Mouse (Mus musculus) layer of hippocampus, postnatal 10 days (tissue): ENCODE results near the gene Mcrs1. TPM values are rescaled to one million over a fixed set of nuclear protein-coding genes. Genes with fewer than 3 reads are reported as not detected.
"Not testable (repeated sequence)": the region's sequence is repeated elsewhere in the genome, so short reads cannot be mapped to it uniquely, and the experiment has no call there.

Experiments
- DNase-seq, 2 experiments: peaks; one replicate each; pipeline ENCODE4 v3.0.0; 2021; ENCODE audit warnings: low spot score in 2 of 2
- long read RNA-seq: library from polyadenylated mRNA; stranded (forward); transcript quantifications from one replicate; pipeline ENCODE4 v2.0.0, GENCODE M21; 2023
- total RNA-seq, 2 experiments: library from RNA; stranded (reverse); gene quantifications; 2 replicates each; pipeline ENCODE4 v1.2.3; 2021

Gene Mcrs1
- total RNA-seq: 100 to 1,000 TPM in 1 of 2 experiments, 10 to 100 TPM in 1; 96.8 to 100 TPM
- long read RNA-seq, transcript Mcrs1-201 (15 exons, 1,916 nt): major isoform, 199 of 239 reads
- long read RNA-seq, partial matches to known transcripts: 8 of 239 reads
- long read RNA-seq, other reads (novel, unspliced or antisense): 25 of 239 reads

DNA sequence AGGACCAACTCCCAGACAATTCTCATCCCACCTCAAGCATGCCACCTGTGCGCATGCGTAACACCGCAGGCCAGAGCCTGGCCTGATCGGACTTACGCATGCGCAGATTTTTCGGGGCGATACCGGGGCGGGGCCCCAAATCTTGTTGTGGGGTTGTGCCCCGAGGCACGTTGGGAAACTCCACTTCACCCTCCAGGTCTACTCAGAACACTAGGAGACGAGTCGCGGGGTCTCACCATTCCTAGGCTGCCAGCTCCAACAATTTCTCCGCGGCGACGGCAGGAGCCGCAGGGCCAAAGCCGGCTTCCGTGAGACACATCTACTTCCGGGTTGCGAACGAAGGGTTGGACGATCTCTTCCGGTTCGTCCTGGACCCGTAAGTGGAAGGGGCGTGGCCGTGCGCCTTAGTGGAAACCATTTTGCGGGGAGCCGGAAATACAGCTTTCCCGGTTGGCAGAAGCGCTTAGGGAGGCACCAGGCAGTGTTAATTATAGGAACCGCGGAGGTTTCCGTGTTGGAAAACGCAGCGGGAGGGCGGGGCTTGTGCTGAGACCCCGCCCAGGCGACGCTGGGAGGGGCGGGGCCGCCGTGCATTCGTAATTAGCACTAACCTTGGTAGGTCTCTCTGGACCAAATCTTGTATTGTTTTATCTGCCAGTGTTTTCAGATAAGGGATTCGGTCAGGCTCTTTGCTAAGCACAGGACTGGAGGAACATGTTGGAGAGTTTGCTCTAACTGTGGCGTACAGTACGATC lies at the start of gene Mcrs1:
Gene Mcrs1 (minus strand): TSS at position 336 of the 755 bp plus-strand sequence.
- peak; percentile 97 to 98 for DNase-seq

DNA sequence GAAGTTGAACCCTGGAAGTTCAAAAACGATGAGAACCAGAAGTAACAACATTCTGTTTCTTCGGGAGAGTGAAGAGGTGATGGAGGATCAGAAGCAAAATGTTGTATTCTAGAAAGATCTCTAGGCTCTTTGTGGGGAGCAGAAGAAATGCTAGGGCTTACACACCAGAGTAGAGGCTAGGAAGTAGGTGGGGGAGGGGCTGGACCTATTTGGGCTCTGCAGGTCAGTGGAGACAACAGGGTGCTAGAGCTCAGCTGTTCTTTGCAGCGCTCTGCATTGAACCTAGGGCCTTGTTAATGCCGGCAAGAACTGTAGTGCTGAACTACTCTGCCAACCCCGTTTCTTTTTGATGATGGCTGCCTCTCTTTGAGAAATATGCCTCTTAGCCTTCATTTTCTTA lies 44.5 kb upstream of the Mcrs1 start:
- no peak for DNase-seq

DNA sequence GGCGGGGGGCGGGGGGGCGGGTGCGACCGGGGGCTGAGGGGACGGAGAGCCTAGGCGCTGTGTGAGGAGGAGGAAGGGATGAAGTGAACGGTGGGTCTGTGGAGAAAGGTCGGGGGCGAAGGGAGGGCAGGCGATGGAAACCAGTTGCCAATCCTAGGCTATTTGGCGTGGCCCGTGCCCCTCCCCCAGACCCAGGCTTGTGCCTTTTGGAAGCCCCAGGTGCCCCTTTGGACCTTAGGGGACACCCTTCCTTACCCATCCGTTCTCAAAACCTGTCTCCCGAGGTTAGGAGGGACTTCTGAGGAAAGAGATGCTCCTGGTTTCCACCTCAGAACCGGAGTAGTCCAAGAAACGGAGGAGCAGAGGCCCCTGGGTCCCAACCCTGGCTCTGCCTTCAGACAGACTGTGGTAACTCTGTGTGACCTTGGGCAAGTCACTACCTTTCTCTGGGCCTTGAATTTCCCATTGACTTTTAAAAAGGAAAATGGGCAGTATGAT lies 43.8 kb upstream of the Mcrs1 start, which contains the start of gene Fam186b:
Gene Fam186b (minus strand): TSS at position 405 of the 498 bp plus-strand sequence.
- peak; percentile 54 to 64 for DNase-seq

DNA sequence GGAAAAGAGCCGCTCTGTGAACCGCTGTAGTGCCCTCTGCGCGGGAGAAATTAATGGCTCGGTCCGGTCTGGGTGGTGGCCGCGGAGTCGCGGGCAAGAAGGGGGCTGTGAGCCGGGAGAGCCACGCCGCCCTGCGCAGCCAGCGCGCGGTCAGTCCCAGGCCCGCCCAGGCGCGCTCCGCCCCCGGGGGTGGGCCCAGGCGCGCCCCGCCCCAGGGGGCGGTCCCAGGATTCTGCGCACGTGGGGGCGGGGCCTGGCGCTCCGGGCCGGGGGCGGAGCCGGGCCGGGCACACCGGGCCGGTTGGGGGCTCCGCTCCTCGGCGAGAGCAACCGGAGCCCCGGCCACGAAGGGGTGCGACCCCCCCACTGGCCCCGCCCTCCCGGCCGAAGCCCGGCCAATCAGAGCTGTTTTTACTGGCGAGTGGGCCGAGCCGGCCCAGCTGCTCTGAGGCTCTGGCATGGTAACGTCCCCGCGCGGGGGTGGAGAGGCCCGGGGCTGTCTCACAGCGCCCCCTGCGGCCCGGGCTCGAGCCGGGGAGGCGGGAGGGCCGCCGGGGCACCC lies 43.1 kb upstream of the Mcrs1 start, which contains the start of gene Prpf40b:
Gene Prpf40b (plus strand): TSS at position 275 of the 562 bp plus-strand sequence.
- peak; percentile 96 to 97 for DNase-seq

DNA sequence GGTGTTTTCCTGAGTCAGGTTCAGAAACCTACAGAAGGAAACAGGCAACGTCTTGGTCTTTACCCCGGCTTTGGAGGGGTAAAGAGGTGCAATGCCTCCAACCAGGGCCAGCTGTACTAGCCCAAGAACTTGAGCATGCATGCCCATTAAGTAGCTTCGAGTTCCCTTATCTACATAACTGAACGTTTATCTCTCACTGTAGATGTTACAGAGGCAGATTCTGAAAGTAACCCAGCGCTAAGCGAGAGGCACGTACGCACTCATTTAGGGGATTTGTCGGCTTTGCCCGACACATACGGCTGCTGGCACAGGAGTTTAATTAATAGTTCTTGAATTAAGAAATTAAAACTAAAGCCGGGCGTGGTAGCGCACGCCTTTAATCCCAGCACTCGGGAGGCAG lies 42.5 kb upstream of the Mcrs1 start:
- DNase-seq: no peak

DNA sequence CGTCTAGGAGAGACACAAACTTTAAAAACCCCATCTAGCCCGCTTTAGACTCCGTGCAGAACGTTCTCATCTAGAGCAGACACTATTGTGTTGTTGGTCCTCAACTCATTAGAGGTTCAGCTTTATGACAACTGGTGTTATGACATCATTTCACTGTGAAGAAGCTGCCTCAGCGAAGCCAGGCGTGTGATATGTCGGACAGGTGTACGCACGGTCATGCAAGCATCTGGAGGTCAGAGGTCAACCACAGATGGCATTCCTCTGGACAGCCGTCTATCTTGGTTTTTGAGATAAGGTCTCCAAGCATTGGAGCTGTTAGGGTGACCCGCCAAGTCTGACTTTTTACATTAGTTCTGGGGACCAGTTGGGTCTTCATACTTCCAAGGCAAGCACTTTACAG lies 38.8 kb upstream of the Mcrs1 start:
- no peak for DNase-seq

DNA sequence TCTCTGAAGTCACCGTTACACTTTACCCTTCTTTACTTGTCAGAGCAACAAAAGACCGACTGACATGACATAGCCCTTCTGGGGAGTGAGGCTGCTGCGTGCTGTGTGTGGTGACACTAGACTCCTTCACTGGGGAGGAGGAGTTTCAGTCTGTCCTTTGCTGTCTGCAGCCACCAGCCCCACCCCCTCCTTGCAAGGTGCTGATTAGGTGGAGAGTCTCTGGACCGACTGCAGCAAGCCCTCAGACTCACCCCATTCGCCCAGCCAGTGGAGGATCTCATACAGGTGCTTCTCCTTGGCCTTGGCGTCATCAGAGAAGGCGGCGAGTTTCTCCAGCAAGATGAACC lies 33.4 kb upstream of the Mcrs1 start:
- no peak for DNase-seq

DNA sequence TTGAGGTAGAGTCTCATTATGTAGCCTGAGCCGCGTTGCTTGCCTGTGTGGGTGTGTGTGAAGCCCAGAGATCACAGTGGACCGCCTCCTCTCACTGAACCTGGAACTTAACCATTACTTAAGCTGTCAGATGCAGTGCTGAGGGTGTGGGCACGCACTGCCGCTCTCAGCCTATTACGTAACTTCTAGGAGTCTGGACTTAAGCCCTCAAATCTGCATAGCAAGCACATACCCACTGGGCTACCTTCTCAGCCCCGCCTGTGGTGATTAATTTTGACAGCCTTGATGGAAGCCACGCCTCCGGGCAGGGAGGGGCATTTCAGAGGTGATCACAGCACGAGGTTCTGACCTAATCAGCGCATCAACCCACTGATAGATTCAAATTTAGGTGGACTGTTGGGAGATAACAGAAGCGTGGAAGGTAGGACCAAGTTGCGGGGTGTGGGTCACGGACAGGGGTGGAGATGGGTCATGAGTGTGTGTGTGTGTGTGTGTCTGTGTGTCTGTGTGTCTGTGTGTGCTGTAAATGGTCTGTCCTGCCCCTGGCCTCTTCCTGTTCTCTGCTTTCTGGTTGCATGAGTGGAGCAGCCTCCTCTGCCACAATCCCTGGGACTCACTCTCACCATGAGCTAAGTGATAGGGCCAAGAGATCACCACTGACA lies 32.9 kb upstream of the Mcrs1 start:
- no peak for DNase-seq

DNA sequence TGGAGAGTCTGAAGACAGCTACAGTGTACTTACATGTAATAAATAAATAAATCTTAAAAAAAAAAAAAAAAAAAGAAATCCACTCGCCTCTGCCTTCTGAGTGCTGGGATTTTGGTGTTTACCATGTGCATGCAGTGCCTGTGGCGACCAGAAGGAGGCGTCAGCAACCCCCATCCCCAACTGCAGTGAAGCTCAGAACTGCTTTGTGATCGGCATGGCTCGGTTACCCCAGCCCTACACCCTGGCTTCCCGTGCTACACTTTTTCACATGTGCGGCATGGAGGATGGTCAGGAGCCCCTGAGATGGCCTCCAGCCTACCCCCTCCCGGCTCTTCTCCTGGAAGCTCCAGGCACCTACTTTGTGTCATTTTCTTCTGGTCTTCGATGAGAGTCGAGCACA lies 31.7 kb upstream of the Mcrs1 start:
- DNase-seq: no peak

DNA sequence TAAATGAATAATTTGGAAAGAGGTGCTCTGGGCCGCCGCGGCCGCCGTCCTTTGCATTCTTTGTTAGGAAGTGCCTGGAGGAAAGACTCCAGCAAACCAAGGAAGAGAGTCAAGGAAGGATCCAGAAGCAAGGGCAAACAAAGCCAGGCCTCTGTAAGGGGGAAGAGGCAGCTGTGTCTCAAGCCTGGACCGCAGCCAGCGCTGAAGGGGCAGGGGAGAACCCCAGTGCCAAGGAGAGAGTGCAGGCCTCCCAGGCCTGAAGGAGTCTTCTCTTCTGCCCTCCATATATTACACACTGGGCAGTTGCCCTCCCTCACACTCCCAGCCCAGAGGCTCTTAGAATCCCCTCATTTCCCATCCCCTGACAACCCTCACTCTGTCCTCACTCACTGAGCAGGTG lies 26.5 kb upstream of the Mcrs1 start:
- peak in 1 of 2 experiments; percentile 20 for DNase-seq

DNA sequence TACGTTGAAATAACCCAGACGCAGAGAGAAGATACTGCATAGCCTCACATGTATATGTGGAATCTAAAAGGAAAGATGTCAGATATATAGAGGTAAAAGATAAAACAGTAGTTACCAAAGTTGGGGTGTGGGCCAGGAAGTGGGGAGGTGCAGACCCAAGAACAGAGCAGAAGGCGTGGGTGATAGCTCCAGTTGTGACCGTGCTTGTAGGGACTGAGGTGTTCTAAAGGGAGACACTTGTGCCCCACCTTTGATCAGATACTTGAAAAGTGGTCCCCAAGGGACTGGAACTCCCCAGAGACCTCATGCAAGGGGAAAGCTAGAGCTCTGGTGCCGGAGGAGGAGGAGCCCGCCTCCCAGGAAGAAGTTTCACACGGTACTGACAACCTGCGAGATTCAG lies 24.3 kb upstream of the Mcrs1 start:
- no peak for DNase-seq

DNA sequence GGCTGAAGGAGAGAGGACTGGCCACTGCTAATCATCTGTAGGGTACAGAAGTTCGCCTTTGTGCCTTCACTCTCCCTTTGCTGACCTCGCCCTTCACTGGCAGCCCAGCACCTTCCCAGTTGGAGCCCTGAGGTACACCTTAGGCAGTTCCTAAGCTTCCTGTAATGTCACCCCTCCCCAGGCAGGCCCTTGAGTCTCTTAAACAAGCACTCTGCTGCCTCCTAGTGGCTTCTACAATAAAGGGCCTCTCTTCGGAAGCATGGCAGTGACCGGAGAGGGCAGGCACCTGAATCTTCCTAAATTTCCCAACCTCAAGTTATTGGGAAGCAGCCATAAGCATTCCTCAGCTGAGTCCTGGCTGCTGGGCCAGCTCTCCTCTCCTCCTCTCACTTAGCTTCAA lies 13.9 kb upstream of the Mcrs1 start:
- DNase-seq: peak; percentile 66 to 74

DNA sequence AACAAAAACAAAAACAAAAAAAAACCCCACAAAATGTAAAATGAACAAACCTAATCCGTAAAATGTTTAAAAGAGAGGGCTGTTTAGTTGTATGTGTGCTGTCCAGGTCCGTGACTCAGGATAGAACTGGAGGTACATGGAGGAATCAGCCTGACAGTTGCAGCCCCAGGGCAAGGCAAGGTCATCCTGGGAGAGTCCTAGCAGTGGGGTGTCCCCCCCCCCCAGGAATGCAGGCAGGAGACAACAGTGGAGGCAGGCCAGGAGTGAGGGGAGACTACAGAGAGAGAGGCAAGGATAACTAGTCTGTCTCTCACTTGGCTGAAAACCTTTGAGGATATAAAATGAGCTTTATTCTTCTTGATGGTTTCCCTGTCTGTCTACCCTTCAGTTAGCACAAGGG lies 12.6 kb upstream of the Mcrs1 start:
- DNase-seq: no peak

DNA sequence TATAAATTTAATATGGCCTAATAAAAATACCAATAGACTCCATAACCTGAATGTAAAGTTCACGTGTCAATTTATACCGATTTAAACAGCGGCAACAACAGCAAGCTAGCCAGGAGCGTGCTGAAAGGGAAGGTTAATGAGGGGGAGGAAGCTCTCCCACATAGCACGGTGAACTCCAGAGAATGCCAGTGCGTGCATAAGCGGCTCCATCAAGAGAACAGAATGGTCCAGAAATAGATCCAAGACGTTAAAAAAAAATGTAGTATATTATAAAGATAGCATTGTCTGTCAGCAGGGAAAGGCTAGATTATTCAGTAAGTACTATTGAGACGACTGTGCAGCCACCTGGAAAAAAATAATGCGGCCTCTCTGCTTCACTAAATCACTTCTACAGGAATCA lies 10.9 kb upstream of the Mcrs1 start:
- DNase-seq: no peak

DNA sequence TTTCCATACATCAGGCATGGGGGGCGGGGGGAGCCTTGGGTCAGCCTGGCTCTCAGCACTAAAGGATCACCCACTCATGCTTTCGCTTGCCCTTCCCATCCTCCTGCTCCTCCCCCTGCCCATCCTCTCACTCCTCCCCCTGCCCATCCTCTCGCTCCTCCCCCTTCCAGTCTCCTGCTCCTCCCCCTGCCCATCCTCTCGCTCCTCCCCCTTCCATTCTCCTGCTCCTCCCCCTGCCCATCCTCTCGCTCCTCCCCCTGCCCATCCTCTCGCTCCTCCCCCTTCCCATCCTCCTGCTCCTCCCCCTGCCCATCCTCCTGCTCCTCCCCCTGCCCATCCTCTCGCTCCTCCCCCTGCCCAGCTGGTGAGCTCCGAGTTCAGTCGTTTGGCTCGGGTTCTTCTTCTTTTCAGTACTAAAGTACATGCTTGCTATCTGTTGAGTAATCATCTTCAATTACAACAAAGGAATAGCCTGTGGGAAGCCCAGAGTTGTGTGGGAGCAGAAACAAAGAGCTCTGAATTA lies 8.0 kb upstream of the Mcrs1 start:
- peak; percentile 49 to 68 for DNase-seq

DNA sequence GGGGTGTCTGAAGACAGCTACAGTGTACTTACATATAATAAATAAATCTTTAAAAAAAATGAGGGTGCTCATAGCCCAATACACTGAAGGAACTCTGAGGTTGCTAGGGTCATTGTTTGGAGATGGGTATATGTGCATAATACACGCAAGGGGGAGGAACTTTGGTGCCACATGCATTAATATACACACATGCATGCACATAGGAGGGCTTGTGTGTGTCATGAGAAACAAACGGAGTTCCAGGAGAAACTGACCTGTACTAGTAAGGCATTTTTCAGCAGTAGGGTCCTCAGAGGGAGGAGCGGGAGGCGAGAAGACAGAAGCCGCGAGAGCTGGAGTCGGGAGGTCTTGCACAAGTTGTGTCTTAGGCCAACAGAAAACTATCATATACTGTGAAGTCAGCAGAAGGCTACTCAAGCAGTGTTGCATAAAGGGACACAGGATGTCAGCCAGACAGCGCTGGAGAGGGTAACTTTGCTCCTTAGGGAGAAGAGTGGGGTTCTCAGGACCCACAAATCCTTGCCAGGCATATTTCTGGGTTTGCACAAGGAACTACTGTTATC lies 7.5 kb upstream of the Mcrs1 start:
- DNase-seq: no peak

DNA sequence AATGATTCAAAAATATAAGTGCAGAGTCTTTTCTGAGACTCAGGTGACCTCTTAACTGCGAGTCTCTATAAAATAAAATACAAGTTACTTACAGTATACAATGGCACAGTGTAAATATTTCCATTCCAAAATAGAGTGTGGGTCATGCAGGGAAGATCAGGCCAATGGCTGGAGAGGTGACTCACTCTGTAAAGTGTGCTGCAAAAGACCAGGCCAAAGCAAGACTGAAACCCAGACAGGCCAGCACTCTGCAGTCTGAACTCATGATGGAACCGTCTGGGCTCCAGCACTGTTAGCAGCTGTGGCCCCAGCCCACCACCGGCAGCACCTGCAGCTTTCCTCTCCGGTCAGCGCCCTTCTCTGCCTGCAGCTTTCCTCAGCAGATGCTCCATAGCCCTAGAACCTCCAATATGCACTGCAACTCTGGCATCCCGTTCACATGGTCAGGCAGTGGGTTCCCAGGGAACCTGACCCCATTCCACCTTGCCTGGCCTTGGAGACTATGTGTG lies 3.5 kb upstream of the Mcrs1 start:
- no peak for DNase-seq

DNA sequence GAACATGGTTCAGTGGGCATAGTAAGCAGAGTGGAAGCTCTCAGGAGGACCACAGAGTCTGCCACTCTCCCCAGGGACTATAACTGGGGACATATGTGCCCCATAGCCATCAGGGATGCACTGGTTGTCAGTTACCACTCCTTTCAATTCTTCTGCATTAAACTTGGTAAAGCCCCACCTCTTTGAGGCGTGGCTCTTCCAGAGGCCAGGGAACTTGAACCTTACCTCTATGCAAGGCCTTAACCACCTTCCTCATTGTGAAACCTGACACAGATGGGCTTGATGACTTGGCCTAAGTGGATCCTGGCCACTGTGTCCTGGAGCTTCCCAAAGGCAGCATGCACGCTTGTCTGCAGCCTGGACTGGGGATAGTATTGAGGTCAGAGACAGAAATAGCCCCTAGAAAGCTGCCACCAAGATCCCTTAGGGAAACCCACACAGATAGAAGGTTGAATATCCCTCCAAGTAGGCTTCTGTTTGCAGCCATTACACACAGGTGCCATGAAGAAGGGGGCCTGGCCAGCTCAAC lies 2.8 kb upstream of the Mcrs1 start:
- DNase-seq: no peak

DNA sequence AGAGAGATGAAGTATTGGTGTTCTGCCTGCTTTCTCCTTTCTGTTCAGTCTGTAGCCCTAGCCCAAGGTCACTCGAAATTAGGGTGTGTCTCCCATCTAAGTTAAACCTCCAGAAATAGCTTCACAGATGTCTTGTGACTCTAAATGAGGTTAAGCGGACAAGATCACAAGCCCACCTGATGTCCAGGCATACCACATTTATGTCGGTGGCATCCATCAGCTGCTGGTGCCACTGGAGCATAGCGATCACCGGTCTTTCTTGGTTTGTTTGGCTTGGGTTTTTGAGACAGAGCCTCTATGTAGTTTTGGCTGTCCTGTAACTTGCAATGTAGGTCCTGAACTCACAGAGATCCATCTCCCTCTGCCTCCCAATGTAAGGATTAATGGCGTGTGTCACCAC lies 2.0 kb upstream of the Mcrs1 start:
- DNase-seq: no peak

DNA sequence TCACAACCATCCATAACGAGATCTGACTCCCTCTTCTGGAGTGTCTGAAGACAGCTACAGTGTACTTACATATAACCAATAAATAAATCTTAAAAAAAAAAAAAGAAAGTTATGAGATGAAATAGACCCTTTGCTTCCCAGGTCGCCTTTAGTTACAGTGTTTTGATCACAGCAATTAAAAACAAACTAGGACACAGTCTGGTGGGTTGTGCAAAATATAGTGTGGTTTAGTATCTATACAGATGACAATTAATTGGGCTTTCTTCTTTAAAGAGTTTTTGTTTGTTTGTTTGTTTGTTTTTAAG lies 1.4 kb upstream of the Mcrs1 start:
- DNase-seq: not testable (repeated sequence)
